Mouse (Mus musculus): ENCODE measurements around the gene Shank2.

- TF ChIP-seq MYOG (IDR thresholded peaks at IDR 0.05; ENCODE audit: control insufficient read depth, extremely low read depth, insufficient read length), result no peak
- no peak for TF ChIP-seq CTCF (IDR thresholded peaks at IDR 0.05; ENCODE audit: control insufficient read depth, insufficient read depth, insufficient read length)
- no peak for TF ChIP-seq CEBPB (IDR thresholded peaks at IDR 0.05; ENCODE audit: low read depth)
- TF ChIP-seq USF1 (IDR thresholded peaks at IDR 0.05; ENCODE audit: low read depth), result no peak
- no peak for TF ChIP-seq MAX (IDR thresholded peaks at IDR 0.05)
These were observed 106.4 kb downstream of the Shank2 start for GRCm38 (mm10) chr7:144108141-144108540.
